Mouse (Mus musculus) mouse embryonic stem cell (cell line): ENCODE results near the gene Pfkfb4.

ENCODE experiments used
- in situ Hi-C, 2 experiments: fragments of 300-500 bp; cut with MboI; formaldehyde crosslinking; loops; 1 replicate in 1 of 2; 3 replicates in 1 of 2; pipeline ENCODE4 v1.14.3; 2019 to 2020; ENCODE audit warnings: low sequenced_read_pairs in 2 of 2, low pct_unique_long_range_greater_than_20kb in 1 of 2, mixed read lengths in 1 of 2; ENCODE audit not compliant: unreplicated experiment in 1 of 2

Pfkfb4 gene

GRCm38 (mm10) chr9:109073661-109074573 is 82.3 kb downstream of the Pfkfb4 start, which contains the start of gene Atrip:
Gene Atrip, minus strand, starts transcription at chr9:109074124.
- in situ Hi-C loops, result no loop called here

GRCm38 (mm10) chr9:109080516-109080915 is 88.9 kb downstream of the Pfkfb4 start:
- in situ Hi-C loops, result no loop called here

GRCm38 (mm10) chr9:109081749-109082123 is 90.2 kb downstream of the Pfkfb4 start:
- in situ Hi-C loops, result no loop called here
